Mouse (Mus musculus) bone marrow macrophage, adult 2 months (primary cell): ENCODE results near the gene Syk.
A peak's percentile ranks its signal among the peaks of the same experiment; 100 is the strongest.

Experiments
- CTCF ChIP-seq: IDR thresholded peaks from 2 replicates; pipeline ENCODE4 v1.5.1; 2012; ENCODE audit warnings: low read depth, mild to moderate bottlenecking, low read length, moderate library complexity
- POLR2A ChIP-seq: IDR thresholded peaks from 2 replicates; pipeline ENCODE4 v1.6.1; 2012; ENCODE audit warnings: mild to moderate bottlenecking, low read depth, low read length, borderline replicate concordance

DNA sequence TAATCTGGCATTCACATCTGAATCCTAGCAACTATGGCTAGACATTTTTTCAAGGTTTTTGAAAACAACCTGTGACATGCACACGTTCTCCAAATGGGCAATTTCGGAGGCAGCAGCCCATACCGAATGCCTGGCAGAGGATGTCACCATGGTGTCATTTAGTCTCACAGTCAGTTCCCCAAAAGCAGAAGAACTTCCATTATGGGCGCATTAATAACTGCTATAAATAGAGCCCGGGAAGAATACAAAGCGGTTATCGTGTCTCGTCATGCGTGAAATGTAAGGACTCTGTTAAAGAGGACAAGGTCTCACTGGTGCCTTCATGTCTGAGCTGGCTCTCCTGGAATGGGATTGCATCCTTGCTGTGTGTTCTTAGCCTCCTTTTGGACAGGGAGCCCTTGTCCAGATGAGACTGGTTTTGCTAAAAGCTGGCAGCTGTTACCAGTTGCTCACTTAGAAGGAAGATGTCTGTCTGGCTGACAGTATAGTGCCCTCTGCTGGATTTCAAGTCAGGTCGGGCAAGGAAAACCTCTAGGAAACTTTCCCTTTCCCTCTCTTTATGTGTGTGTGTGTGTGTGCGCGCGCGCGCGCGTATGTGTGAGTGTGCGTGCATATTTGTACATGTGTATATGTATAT, 17.8 kb upstream of the Syk start:
- TF ChIP-seq CTCF (0 out of 2 replicates have a peak, but pooled peaks have one; percentile 39), POLR2A (no peak)
